Comparison of ENCODE assay signal across 14 mouse cellular contexts in the genomic region with DNA sequence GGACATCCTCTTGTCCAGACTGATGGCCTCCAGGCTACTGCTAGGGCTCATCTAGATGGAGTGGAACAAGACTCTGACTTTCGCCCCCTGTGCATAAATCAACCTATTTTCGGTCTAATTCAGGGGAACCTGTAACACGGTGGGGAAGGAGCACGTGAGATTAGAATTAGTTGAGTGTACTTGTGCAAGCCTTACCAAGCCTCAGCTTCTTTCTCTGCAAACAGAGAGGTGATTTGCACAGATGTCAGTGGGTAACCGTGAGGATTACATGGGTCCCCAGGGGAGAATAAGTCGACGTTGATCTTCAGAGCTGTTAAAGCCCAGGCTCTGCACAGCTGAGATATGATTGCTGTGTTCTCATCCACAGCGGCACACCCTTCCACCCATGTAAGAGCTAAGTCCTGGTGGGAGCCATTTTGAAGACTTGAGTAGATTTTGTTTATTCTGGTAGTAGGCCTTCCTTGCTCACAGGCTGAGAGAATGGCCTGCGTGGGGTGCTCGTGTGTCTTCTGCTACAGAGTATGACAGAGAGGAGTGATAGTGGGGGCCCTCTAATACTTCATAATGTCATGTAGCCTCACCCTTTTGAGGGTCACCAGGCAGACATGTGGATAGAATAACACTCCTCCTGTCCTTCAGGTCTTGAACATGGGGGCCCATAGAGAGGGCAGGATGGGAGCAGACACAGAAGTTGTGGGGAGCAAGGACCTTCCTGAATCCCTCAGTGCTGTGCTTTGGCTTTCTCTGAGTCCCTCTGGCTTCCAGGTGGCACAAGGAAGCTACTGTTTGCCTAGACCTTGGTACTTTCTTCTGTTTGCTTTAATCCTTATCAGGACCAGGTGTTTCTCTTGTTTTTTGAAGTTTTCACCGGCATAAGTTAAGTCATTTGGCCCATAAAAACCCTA.
"Had no signal": no experiment of that assay in that cellular context is flagged by ENCODE, and none has a peak within 500 bp of the region (broad histone marks: within the 10 kb centered on the region; RNA-seq: fewer than 3 reads in every experiment).

No protein-coding gene starts in this region.

- H3K36me3 ChIP-seq: limb, embryonic 10.5 days; lung, embryonic 15.5 days; midbrain, embryonic 10.5 days; neural tube, embryonic 15.5 days had no signal

- H3K27me3 ChIP-seq: lung, embryonic 15.5 days; neural tube, embryonic 15.5 days had no signal

- DNase-seq: kidney, adult 18-20 months; kidney, postnatal 10 days; kidney, postnatal 4 days; midbrain, embryonic 14.5 days; right cerebral cortex, adult 18-20 months; right cerebral cortex, postnatal 25 days; thymus, adult 18-20 months; thymus, postnatal 14 days had no signal

- H3K4me3 ChIP-seq: limb, embryonic 10.5 days; lung, embryonic 15.5 days; midbrain, embryonic 10.5 days; myocyte; neural tube, embryonic 15.5 days had no signal

- H3K9me3 ChIP-seq: limb, embryonic 10.5 days; lung, embryonic 15.5 days; neural tube, embryonic 15.5 days had no signal

- H3K9ac ChIP-seq: liver, embryonic 14.5 days; lung, embryonic 15.5 days; neural tube, embryonic 15.5 days had no signal

- H3K27ac ChIP-seq: limb, embryonic 10.5 days; liver, embryonic 14.5 days; lung, embryonic 15.5 days; midbrain, embryonic 10.5 days; neural tube, embryonic 15.5 days had no signal

- H3K4me2 ChIP-seq: lung, embryonic 15.5 days; neural tube, embryonic 15.5 days had no signal

- H3K4me1 ChIP-seq: limb, embryonic 10.5 days; midbrain, embryonic 10.5 days; neural tube, embryonic 15.5 days had no signal
